8 mouse cellular contexts compared by ENCODE assay signal in the genomic region with DNA sequence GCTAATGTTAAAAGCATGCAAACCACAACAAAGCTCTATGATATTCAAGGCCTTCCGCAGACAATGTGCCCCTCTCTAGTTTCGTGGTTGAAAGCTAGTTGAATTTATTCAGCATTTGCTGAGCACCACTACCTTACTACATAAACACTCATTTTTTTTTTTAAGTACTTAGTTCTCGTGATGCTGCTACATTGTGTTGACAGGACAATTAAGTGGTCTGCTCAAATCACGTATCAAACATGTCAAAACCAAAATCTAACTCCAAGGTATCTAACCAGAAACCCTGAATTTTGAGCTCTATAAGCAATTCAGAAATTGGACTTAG. TPM values are rescaled to one million over a fixed set of nuclear protein-coding genes. Genes with fewer than 3 reads are reported as not detected.
DNase-seq lines count a peak whose midpoint lies in the region; ATAC-seq and TF ChIP-seq lines count a peak whose summit lies in the region.

No protein-coding gene starts in this region.

- ATAC-seq in kidney, embryonic 14.5 days (ENCODE audit: low FRiP score, low TSS enrichment), result no peak
- no peak; the same call in 1 of the 2 replicates for ATAC-seq in hindbrain, embryonic 16.5 days
- ATAC-seq in midbrain, embryonic 14.5 days (ENCODE audit: low FRiP score, low TSS enrichment), result peak; percentile 50
- no peak for ATAC-seq in megakaryocyte progenitor cell, adult 5-6 weeks (replicated peaks; ENCODE audit: poor library complexity)

- TF ChIP-seq CTCF in cortical plate, adult 2 months (IDR thresholded peaks at IDR 0.05; ENCODE audit: extremely low read depth, insufficient read depth, low read length), result no peak

- WGBS in kidney, embryonic 14.5 days, result 20% methylated on average over 4 of the region's 4 CpGs
- WGBS in hindbrain, embryonic 16.5 days, result 11% methylated on average over 4 of the region's 4 CpGs
- 23% methylated on average over 4 of the region's 4 CpGs for WGBS in midbrain, embryonic 14.5 days

- no peak overlapping the region for H3K27ac ChIP-seq in kidney, embryonic 14.5 days (ENCODE audit: low read depth, low read length)
- no peak overlapping the region for H3K27ac ChIP-seq in cortical plate, adult 2 months (ENCODE audit: insufficient read depth, low read length)
- no peak overlapping the region for H3K27ac ChIP-seq in hindbrain, embryonic 16.5 days (ENCODE audit: low read depth, low read length)
- H3K27ac ChIP-seq in midbrain, embryonic 14.5 days (replicated peaks; ENCODE audit: low read depth, low read length), result no peak overlapping the region

- peak overlapping the region; percentile 79 for H3K9ac ChIP-seq in kidney, embryonic 14.5 days (ENCODE audit: low read depth, low read length)
- peak overlapping the region; percentile 81 for H3K9ac ChIP-seq in hindbrain, embryonic 16.5 days (ENCODE audit: low read depth, low read length)
- H3K9ac ChIP-seq in midbrain, embryonic 14.5 days (replicated peaks; ENCODE audit: low read length), result peak overlapping the region; percentile 69

- peak overlapping the region; percentile 94 for H3K4me2 ChIP-seq in kidney, embryonic 14.5 days (replicated peaks; ENCODE audit: low read depth, low read length)
- peak overlapping the region; percentile 94 for H3K4me2 ChIP-seq in hindbrain, embryonic 16.5 days (ENCODE audit: low read length)
- peak overlapping the region; percentile 77 for H3K4me2 ChIP-seq in midbrain, embryonic 14.5 days (ENCODE audit: low read length)

- no peaks in the 10 kb centered on the region for H3K27me3 ChIP-seq in kidney, embryonic 14.5 days (ENCODE audit: control insufficient read depth, insufficient read depth, low read length)
- H3K27me3 ChIP-seq in hindbrain, embryonic 16.5 days (replicated peaks; ENCODE audit: control insufficient read depth, insufficient read depth, low read length), result 0 out of 2 replicates have a peak, but pooled peaks cover 2% of the 10 kb centered on the region
- H3K27me3 ChIP-seq in midbrain, embryonic 14.5 days (ENCODE audit: control insufficient read depth, insufficient read depth, low read length), result no peaks in the 10 kb centered on the region

- peaks cover 8% of the 10 kb centered on the region; the same call in 1 of the 2 replicates for H3K4me1 ChIP-seq in kidney, embryonic 14.5 days (ENCODE audit: control insufficient read depth, insufficient read depth, low read length)
- H3K4me1 ChIP-seq in cortical plate, adult 2 months (ENCODE audit: control insufficient read depth, insufficient read depth, low read length), result peaks cover 1% of the 10 kb centered on the region; the same call in 1 of the 2 replicates
- peaks cover 6% of the 10 kb centered on the region for H3K4me1 ChIP-seq in hindbrain, embryonic 16.5 days (ENCODE audit: control insufficient read depth, insufficient read depth, low read depth, low read length)
- H3K4me1 ChIP-seq in midbrain, embryonic 14.5 days (ENCODE audit: control insufficient read depth, insufficient read depth, low read length), result peaks cover 8% of the 10 kb centered on the region

- H3K36me3 ChIP-seq in kidney, embryonic 14.5 days (ENCODE audit: control insufficient read depth, insufficient read depth, low read length), result no peaks in the 10 kb centered on the region
- no peaks in the 10 kb centered on the region for H3K36me3 ChIP-seq in hindbrain, embryonic 16.5 days (ENCODE audit: control insufficient read depth, insufficient read depth, low read length)
- H3K36me3 ChIP-seq in midbrain, embryonic 14.5 days (ENCODE audit: control insufficient read depth, insufficient read depth, low read length), result no peaks in the 10 kb centered on the region

- H3K4me3 ChIP-seq in kidney, embryonic 14.5 days (ENCODE audit: low read length), result peak overlapping the region; percentile 86
- H3K4me3 ChIP-seq in cortical plate, adult 2 months (ENCODE audit: insufficient read depth, low read length), result peak overlapping the region; percentile 58
- H3K4me3 ChIP-seq in hindbrain, embryonic 16.5 days (ENCODE audit: low read length), result peak overlapping the region; percentile 84
- peak overlapping the region; percentile 78 for H3K4me3 ChIP-seq in midbrain, embryonic 14.5 days (replicated peaks; ENCODE audit: low read depth, low read length)

- DNase-seq in kidney, adult 8-10 months, result no peak
- DNase-seq in midbrain, embryonic 14.5 days, result no peak
- no peak for DNase-seq in frontal cortex, postnatal 10 days (ENCODE audit: low spot score in 2 of 2)
- no peak for DNase-seq in c-Kit-positive CD71-positive TER-119-positive erythroid progenitor cells, embryonic 14.5 days (ENCODE audit: low spot score)

- TF ChIP-seq POLR2A in cortical plate, adult 2 months (IDR thresholded peaks at IDR 0.05; ENCODE audit: extremely low read depth, insufficient read depth, low read length), result no peak

- no peaks in the 10 kb centered on the region for H3K9me3 ChIP-seq in kidney, embryonic 14.5 days (ENCODE audit: control insufficient read depth, low read length)
- no peaks in the 10 kb centered on the region for H3K9me3 ChIP-seq in hindbrain, embryonic 16.5 days (ENCODE audit: control insufficient read depth, low read length)
- H3K9me3 ChIP-seq in midbrain, embryonic 14.5 days (ENCODE audit: control insufficient read depth, low read length), result no peaks in the 10 kb centered on the region

RNA-seq across cellular contexts. Expression of a gene that starts 0.3 kb away (rescaled TPM):
- 16.6 and 26.8 TPM in 2 replicates for polyA plus RNA-seq in kidney, embryonic 14.5 days (2014; fragmentation: Nextera tagmentation; extraction: Ambion mirVana)
- 16.0 and 17.6 TPM in 2 replicates for polyA plus RNA-seq in cortical plate, adult 2 months (2012; rRNA removed)
- polyA plus RNA-seq in hindbrain, embryonic 16.5 days (2015; fragmentation: Nextera tagmentation; extraction: Ambion mirVana), result 12.7 and 13.8 TPM in 2 replicates
- 8.4 and 10.9 TPM in 2 replicates for polyA plus RNA-seq in midbrain, embryonic 14.5 days (2014; fragmentation: Nextera tagmentation; extraction: Ambion mirVana)
- total RNA-seq in megakaryocyte progenitor cell, adult 5-6 weeks (2015), result 12.8 and 18.5 TPM in 2 replicates
- 18.5 and 21.8 TPM in 2 replicates for total RNA-seq in megakaryocyte progenitor cell, adult 5-6 weeks (2017)

RNA-seq across cellular contexts. Expression of a gene that starts 27.2 kb away (rescaled TPM):
- polyA plus RNA-seq in kidney, embryonic 14.5 days (2014; fragmentation: Nextera tagmentation; extraction: Ambion mirVana), result 13.8 and 22.4 TPM in 2 replicates
- 152 TPM in 2 replicates for polyA plus RNA-seq in cortical plate, adult 2 months (2012; rRNA removed)
- 5.4 and 5.6 TPM in 2 replicates for polyA plus RNA-seq in hindbrain, embryonic 16.5 days (2015; fragmentation: Nextera tagmentation; extraction: Ambion mirVana)
- polyA plus RNA-seq in midbrain, embryonic 14.5 days (2014; fragmentation: Nextera tagmentation; extraction: Ambion mirVana), result 3.6 and 5.5 TPM in 2 replicates
- total RNA-seq in megakaryocyte progenitor cell, adult 5-6 weeks (2015), result 36.5 and 40.4 TPM in 2 replicates
- total RNA-seq in megakaryocyte progenitor cell, adult 5-6 weeks (2017), result 76.6 and 90.4 TPM in 2 replicates
